Mouse (Mus musculus): ENCODE data around the gene Ntn5.

Gene Ntn5

DNA sequence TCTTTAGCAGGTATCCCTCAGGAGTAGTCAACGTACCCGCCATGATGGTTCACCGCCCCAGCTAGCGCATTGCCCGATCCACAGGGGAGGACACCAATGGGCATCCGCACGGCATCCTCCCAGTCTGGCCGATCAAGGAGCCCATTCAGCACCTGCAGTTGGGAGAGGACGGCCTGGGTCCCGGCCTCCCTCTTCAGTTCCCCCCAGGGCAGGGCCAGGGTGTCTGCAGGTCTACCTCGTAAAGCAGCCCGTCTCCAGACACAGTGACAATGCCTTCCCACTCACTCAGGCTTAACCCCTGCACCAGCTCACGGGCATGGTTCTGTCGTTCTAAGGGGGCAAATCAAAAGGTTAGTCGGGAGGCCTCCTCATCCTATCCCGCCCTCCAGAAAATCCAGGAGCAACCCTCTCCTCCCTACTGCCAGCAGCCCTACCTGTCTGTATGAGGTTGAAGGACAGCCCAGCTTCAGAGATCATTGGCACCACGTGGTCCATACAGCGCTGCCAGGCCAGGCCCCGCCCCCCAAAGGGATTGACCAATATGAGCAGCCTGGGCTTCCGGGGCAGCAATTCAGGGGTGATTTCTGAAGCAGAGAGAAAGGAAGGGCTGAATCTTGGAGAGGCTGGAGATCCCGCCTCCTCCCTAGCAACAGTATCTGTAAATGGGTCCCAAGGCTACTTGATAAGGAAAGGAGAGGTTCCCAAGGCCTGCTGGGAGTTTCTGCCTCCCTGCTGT lies 28.4 kb downstream of the Ntn5 start:
- peak; percentile 78 for DNase-seq (ENCODE audit: low read depth, low spot score)

DNA sequence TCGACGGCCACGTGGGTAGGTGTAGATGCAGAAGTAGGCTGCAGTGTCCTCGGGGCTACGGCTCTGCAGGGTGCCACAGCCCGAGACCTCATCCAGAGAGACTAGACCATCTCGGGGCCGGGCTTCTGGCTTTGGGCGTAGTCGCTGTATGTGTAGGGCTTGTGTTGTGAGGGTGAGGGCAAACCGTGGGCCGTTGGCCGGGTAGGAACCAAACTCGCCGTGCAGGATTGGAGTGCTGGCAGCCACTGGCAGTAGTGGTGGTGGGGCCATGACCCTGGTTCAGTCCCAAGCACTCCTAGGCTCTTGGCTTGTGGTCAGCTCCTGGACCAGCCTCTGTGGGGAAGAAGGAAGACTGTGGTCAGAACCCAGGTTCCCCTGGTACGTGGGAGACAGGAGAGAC lies 29.6 kb downstream of the Ntn5 start:
- DNase-seq (ENCODE audit: low read depth, low spot score) = no peak

DNA sequence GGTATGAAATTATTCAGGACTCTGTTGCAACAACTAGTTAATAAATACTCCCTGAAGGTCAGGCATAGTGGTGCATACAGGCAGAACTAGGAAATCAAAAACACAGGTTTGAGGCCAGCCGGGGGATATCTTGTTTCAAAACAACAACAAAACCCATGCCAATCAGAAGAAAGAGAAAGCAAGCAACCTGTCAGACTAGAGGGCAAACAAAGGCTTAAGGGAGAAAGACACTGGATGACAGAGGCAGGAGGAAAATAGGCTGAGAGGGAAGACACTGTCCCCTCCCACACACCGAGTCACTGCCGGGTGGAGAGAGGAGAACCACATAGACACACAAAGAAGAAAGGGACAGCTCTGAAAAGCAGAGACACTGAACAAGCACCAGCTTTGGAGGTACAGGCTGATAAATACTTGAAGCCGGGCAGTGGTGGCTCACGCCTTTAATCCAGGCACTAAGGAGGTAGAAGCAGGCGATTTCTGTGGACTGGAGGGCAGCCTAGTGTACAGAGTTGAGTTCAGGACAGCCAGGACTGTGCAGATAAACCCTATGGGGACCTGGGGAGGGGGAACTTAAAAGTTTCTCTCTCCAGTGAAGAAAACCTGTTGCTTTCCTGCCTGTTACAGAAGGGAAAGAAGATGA lies 30.2 kb downstream of the Ntn5 start:
- DNase-seq (ENCODE audit: low read depth, low spot score) = no peak

DNA sequence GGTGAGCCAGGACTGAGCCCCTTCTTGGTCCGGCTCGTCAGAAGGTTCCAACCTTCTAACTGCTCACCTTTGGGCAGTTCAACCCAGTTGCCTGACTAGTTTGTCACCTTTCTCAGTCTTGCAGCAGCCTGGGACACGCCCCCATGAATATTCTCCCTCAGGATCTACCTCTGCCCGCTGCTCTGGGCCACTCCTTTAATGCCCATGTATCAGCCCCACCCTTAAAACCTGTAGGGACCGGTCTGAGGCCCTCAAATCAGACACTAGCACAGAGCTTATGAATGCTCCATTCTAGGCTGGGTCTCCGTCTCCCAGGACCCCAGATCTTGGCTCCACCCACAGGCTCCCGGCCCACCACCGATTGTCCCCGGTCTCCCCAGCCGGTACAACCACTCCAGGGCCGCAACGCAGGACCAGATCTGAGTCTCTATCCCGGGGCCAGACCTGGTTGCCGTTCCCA lies 30.8 kb downstream of the Ntn5 start:
- no peak for DNase-seq (ENCODE audit: low read depth, low spot score)

DNA sequence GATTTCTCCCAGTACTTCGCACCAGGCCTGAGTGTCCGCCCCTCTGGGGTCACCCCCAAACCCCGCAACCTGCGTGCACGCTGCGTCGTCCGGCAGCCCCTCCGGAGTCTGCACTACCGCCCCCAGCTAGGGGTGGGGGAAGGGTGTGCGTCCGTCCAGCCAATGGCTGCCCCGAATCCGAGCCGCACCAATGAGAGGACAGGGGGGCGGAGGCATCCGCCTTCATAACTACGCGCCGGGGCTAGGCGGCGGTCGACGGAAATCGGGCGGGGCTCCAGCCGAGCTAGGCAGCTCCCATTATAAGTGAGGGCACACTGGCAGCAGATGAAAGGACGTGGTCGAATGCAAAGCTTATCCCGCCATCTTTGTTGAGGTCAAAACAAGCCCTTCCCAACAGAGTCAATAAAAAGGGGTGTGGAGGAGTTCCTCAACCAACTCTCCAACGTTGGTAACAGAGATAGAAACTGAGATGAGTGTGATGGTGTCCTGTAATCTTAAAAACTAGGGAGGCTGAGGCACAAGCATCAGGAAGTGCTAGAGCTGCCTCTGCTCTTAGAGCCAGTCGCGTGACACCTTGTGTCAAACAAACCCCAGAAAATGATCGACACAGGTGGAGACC lies 31.4 kb downstream of the Ntn5 start, which contains the start of gene Rpl18:
TSS of gene Rpl18 (plus strand) at position 368 of the 619 bp plus-strand sequence.
- peak; percentile 96 for DNase-seq (ENCODE audit: low read depth, low spot score)

DNA sequence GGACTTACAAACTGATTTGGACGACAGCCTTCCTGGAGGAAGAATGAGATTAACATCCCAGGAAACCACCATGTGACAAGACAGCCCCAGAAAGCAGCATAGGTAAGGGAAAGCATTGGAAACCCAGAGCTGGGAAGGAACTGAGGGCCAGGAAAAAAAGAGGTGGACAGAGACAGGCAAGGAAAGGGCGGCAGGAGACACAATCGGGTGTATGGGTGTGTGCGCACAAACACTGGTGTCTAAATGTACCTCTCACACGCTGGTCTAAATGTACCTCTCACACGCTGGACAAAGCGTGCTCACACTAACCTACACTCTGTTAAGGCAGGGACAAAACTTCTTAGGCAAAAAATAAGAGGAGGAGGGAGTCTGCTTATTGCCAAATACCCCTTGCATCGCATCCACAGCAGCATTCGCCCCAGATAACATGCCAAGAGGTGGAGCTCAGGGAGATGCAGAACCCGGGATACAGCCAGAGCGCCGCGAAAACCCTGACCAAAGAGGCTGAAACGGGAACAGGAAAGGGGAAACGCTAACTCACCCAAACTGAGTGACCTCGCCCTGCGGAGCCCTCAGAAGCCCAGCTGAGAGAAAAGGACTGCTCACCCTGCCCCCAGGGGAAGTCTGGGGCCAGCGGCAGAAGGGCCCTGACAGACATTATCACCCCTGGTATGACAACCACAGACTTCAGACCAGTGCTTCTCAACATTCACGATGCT lies 32.1 kb downstream of the Ntn5 start:
- no peak for DNase-seq (ENCODE audit: low read depth, low spot score)

DNA sequence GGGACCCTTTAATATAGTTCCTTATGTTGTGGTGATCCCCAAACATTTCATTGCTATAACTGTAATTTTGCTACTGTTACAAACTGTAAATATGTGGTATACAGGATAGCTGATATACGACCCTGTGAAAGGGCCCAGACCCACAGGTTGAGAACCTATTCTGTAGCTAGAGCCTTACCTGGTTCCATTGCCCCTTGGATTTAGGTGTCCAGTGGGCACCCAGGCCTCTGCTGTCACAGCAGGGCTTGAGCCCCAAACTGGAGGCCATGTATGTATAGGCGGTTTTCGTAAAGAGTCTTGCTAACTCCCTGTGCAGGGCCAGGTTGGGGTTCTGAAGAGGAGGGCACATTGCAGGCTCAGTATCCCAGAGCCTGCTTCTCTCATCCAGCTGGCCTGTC lies 32.6 kb downstream of the Ntn5 start:
- DNase-seq (ENCODE audit: low read depth, low spot score) = no peak

DNA sequence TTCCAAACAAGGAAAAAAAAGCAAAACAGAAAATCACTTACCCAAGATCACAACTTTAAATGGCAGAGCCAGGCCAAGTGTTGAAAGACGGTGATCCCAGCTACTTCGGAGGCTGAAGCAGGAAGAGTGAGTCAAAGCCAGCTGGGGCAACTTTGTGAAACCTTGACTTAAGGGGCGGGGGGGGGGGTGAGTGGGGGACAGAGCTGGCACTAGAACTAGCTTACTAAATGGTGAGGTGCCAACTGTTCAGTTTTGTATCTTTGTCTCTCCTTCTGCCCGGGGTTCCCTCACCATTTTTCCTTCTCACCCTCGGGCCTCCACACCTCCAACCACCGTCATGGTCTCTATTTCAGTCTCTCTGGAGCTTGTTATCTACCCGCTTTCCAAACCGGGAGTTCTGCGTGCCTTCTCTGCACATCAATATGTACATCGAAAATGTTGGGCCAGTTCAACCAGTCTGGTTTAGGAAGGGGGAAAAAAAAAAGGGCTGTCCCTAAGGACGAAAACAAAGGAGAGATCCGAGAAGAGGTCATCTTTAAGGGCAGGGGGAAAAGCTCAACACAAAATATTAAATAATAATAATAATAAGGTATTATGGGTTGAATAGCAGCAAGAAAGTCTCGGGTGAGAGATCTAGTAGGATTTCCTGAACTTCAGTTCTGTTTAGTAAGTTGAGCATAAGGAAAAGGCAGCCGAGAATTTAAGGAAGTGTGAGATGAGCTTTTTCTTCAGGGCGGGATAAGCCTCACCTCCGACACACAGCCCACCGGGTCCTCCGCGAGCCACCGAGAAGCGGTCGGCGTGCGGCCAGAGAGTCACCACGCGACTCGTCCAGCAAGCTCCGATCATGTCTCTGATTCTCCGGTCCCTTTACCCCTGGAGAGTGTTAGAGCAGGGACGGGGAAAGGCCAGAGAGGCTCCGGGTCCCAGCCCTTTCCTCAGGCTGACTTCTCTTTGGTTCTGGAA lies 33.4 kb downstream of the Ntn5 start:
- no peak for DNase-seq (ENCODE audit: low read depth, low spot score)

DNA sequence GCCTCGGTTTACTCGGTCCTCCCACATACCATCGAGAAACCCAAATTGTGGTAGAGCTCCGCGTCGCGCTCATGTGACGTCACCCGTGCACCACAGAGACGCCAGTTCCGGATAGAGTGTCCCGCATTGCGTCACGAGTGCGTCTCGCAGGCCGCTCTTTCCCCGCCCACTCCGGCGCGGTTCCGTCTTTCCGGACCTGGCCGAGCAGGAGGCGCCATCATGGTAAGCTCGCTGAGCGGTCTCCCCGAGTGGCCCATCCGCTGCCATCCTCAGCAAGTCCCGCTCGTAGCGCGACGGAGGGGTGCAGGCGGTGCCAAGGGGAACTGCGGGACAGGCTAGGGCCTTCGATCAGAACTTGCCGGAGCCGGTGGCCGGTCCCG lies 34.1 kb downstream of the Ntn5 start, which contains the start of gene Sphk2:
TSS of gene Sphk2 (minus strand) at position 85 of the 380 bp plus-strand sequence.
- DNase-seq (ENCODE audit: low read depth, low spot score) = peak; percentile 99

DNA sequence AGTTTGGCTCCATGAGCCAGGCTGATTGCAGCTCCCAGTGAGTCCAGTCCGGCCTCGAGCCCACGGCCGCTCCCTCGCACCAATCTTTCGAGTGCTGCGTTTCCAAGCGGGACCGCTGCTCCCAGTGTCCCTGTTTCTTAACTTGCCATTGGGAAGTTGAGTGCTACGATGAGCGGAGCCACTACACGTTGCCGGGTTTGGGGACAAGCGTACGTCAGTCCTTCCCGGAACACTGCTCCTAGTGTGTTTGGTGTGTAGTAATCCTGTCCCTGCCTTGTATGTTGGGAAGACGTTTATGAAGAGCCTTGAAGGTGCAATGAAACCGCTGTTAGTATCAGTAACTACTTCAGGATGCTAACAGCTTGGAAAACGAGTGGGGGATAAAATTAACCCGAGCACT lies 34.5 kb downstream of the Ntn5 start:
- DNase-seq (ENCODE audit: low read depth, low spot score) = no peak

DNA sequence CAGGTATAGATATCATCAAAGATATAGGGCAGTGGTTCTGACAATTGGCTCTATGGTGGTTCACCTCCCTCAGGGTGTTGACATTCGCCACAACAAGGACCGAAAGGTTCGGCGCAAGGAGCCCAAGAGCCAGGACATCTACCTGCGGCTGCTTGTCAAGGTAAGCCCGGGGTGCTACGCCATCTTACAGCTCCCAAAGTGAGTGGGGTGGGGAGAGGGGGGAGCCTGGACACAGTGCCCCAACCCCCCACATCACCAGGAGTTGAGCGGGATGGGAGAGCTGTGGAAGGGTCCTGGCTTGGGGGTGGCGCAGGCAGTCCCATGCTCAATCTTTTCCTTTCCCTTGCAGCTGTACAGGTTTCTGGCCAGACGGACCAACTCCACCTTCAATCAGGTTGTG lies 35.4 kb downstream of the Ntn5 start:
- DNase-seq (ENCODE audit: low read depth, low spot score) = no peak

DNA sequence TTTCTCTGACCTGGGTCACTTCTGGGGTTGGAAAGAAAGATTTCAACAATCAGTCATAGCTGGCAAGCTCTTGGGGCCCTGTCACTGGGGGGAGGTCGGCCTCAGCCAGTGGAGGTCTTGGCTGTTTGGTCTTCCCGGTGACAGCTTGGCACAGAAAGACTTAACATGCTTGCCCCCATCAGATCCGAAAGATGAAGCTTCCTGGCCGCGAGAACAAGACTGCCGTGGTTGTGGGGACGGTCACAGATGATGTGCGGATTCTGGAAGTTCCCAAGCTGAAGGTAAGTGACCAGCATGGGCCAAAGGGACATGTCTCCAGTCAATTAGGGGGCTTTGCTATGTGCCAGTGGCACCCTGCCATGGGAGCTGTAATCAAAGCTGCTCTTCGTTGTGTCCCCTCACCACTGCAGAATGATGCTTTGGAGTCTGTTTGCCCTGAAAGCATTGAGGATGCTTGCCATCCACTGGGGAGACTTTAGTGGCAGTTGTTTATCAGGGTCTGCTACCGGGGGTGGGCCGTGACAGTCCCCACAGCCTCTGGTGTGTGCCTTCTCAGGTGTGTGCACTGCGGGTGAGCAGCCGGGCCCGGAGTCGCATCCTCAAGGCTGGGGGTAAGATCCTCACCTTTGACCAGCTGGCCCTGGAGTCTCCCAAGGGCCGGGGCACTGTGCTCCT lies 36.1 kb downstream of the Ntn5 start:
- DNase-seq (ENCODE audit: low read depth, low spot score) = no peak

DNA sequence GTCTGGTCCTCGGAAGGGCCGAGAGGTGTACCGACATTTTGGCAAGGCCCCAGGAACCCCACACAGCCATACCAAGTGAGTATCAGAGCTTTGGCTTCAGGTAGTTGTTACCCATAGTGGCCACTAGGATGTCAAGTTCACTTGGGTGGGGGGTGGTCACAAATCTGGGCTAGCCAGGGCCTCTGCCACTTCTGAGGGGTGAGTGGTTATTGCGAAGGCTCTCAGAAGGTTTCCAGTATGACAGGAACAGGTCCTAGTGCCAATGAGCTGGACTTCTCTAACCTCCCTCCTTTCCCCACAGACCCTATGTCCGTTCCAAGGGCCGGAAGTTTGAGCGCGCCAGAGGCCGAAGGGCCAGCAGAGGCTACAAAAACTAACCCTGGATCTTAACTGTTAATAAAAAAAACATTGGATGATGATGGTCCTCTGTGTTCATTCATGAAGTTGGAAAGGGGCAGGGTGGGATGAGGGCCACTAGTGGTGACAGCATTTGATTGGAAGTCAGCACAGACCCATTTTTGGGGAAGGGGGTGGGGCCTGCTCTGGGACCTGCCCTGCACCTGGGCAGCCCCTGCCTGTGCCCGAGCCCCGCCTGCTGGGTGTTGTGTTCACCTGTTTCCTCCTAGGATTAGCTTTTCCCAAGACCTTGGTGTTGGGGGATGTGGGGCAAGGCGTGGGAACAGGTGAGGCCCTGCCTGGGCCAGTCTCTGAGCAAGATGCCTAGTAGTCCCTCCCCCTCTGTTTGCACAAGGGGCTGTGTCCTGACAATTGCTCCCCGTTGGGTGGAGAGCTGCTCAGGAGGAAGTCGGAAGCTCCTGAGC lies 36.8 kb downstream of the Ntn5 start, which contains the start of gene Fam83e:
TSS of gene Fam83e (plus strand) at position 800 of the 821 bp plus-strand sequence.
- DNase-seq (ENCODE audit: low read depth, low spot score) = no peak

DNA sequence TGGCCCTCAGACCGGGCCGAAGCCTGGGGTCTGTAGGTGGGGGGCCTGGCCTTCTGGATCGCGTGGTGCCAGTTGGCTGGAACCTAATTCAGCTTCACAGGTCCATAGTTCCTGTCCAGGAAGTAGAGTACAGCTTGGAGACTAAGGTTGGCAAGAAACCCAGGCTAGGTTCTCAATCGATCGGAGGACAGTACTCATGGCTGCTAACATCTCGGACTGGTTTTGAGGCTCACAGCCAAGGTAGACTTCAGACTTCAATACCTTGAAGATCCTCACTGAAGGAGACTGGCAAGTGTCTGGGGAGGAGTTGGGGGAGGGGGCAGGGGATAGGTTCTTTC lies 37.4 kb downstream of the Ntn5 start:
- no peak for DNase-seq (ENCODE audit: low read depth, low spot score)

DNA sequence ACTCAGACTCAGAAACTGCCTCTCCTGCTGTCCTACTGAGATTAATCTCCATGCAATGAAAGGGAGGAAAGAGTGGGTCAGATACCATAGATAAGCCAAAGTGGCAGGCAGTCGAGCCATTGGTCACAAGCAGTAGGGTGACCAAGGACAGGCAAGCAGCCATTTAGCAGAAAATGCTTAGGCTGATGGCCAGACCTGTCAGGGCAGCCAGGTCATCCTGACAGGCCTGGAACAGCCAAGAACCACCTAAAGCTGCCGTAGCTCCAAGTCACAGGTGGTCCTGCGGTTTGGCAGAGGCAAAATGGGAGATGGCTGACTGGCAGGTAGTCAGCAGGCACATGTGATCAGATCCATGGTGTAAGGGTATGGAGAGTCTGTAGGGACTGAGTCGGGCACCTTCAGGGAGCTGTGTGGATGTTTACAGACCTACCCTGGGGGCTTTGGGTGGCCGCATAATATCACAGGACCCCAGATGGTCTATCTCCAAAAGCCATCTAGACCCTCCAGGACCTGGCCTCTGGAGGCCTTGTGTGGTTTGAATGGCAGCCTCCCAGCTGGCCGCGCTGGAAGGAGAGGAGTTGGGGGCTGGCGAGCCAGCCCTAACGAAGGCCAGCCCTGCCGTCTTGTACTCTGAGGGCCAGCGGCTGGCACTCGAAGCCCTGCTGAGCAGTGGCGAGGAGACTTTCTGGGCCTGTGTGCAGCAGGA lies 38.0 kb downstream of the Ntn5 start:
- no peak for DNase-seq (ENCODE audit: low read depth, low spot score)

DNA sequence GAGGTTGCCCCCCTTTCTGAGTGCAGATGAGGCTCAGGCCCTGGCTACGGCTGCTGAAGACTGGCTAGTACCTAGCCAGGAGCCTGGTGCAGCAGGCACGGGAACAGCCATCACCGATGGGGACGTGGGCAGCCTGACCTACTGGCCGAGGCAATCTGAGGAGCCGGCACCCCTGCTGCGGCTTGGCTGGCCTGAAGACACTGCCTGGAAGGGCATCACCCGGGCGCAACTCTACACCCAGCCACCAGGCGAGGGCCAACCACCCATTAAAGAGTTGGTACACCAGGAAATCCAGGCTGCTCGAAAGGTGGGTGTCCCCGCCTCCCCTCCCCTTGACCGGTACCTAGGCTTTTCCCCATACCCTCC lies 38.5 kb downstream of the Ntn5 start:
- DNase-seq (ENCODE audit: low read depth, low spot score) = no peak

DNA sequence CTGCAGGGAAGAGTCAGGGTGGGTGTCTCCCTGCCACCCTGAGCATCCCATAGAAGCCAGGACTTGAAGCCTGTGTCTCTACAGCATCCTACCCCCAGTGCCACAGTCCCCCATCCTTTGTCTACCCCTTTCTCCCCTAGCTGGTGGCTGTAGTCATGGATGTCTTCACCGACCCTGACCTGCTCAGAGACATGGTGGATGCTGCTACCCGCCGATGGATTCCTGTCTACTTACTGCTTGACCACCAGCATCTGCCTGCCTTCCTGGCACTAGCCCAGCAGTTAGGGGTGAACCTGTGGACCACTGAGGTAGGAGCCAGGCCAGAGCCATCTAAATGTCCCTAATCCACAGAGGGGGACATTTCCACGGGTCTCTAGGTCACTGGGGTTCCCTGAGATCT lies 39.5 kb downstream of the Ntn5 start:
- no peak for DNase-seq (ENCODE audit: low read depth, low spot score)

DNA sequence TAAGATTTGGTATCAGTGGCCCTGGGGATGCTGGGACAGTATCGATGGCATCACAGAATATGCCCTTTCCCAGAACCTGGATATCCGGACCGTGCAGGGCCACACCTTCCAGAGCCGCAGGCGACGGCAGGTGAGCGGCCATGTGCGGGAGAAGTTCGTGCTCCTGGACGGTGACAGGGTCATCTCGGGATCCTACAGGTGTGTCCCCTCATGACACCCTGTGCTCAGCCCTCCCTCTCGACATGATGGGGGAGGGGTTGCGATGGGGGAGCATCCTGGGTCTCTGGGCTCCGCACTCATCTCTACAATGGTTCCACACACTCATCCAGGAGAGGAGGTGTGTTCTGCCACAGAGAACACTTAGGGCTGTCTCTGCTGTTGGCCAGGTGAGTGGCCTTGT lies 40.0 kb downstream of the Ntn5 start:
- no peak for DNase-seq (ENCODE audit: low read depth, low spot score)

DNA sequence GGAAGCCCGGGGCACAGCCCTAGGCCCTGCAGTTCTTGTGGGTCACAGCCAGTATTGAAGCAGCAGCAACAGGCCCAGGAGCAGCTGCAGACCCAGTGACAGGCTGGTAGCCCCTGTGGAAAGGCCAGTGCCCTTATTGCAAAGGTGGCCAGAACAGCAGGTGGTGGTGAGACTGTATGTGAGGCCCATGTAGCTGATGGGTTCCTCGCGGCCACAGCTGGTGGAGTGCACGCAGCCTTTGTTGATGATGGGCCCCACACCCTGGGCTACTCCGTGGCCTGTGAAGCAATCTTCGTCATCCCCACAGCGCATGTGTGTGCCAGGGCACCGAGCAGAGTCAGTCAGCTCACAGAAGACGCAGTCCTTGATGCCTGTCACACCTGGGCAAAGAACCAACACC lies 41.3 kb downstream of the Ntn5 start:
- DNase-seq (ENCODE audit: low read depth, low spot score) = no peak

Measured in skeletal muscle tissue, adult 2 months (tissue).